Mouse (Mus musculus) adrenal gland, postnatal 4 days (tissue): Measurements from ENCODE around the gene Rmi2. TPM values are rescaled to one million over a fixed set of nuclear protein-coding genes. Genes with fewer than 3 reads are reported as not detected.
A peak's percentile ranks its signal among the peaks of the same experiment; 100 is the strongest.

ENCODE experiments used
- DNase-seq, 2 experiments: peaks; one replicate each; pipeline ENCODE4 v3.0.0; 2021 to 2022; ENCODE audit warnings: low spot score in 2 of 2, mixed read lengths in 2 of 2
- total RNA-seq, 2 experiments: library from RNA; stranded (reverse); gene quantifications; 2 replicates each; pipeline ENCODE4 v1.2.3; 2021

Rmi2 gene
- total RNA-seq, 2 experiments from 2014 or later, result 2.1 to 3.4 TPM

DNA sequence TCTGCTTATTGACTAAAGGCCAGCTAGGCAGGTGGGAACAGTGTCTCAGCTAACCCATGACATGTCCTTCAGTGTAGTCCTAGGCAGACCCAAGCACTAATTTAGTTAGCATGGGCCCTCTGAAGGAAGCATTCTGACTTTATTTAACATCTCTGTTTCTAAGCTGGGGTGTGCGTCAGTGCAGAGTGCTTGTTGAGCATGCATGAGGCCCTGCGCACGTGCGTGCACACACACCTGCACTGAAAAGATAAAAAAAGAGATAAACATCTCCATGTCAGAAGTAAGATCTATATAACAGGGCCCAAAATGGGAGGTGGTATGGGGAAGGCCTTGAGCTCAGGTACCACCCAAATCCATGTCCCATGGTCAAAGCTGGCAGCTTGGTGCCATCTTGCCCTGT is 80.2 kb downstream of the Rmi2 start:
- no peak for DNase-seq

DNA sequence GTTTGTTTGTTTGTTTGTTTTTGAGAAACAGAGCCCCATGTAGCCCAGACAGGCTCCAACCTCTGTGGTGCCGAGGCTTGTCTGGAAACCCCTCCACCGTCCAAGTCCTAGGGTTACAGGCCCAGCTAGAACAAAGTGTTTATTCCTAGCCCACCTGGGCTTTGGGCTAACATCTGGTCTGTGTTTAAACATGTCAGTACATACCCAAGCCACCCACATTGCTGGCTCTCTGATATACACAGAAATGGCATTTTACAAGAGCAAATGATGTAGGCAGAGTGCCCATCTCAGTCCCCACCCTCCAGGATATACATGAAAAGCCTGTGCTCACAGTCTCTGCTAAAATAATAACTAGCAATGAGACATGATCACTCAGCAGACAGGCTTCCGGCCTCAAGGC is 81.4 kb downstream of the Rmi2 start:
- DNase-seq, result no peak

GRCm38 (mm10) chr16:10919856-10920255 is 85.0 kb downstream of the Rmi2 start:
- no peak for DNase-seq

DNA sequence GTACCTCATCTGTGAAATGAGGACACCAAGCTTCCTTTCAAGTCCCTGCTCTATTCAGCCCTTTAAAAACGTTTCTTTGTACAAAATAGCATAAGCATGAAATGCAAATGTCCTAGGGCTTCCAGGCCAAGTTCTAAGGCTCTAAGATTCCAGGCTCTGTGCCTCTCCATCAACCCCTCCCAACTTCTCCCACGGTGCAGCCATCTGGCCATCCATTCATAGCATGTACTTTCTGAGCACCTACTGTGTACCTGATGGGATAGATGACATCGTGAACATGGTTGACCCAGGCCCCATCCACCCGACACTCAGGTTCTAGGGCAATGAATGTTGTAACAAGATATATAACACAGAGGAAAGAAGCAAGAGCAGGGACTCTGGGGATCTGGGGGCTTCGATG is 88.7 kb downstream of the Rmi2 start:
- DNase-seq, result no peak

GRCm38 (mm10) chr16:10925591-10926180 is 90.8 kb downstream of the Rmi2 start:
- peak; percentile 19 to 30 for DNase-seq

DNA sequence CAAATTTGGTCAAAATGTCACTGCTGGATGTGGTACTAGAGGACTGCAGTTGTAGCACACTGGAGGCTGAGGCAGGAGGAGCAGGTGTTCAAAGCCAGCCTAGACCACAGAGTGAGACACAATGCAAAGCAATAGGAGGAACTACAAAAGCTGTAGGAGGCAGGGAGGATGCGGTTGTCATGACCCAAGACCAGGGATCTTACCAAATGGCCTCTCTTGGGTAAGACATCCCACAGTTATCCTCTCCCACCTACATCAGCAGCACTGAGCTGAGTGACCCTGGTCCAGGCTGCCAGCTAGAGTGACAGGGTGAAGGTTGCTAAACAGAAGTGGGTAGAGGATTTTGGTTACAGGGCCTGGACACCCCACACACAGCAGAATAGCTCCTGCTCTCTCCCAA is 92.2 kb downstream of the Rmi2 start:
- DNase-seq, result no peak

DNA sequence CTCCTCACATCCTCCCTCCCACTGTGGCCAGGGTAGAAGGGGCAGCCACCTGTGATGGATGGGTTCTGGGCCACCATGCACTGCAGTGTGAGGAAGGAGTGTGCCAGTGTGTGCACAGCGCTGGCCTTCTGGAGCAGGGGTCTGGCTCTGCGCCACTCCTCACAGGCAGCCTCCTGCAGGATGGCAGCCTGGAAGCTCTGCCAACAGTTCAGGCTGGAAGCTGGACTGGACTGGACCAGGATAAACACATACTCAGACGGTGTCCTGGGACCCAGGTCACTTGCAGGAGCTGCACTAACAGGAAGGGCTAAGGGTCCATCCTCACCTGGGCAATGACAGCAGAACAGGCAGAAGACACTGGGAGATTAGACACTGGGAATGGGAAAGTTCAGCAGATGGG is 98.5 kb downstream of the Rmi2 start:
- no peak for DNase-seq

- DNase-seq, result no peak
Measured at GRCm38 (mm10) chr16:10934047-10934446, 99.2 kb downstream of the Rmi2 start.

DNA sequence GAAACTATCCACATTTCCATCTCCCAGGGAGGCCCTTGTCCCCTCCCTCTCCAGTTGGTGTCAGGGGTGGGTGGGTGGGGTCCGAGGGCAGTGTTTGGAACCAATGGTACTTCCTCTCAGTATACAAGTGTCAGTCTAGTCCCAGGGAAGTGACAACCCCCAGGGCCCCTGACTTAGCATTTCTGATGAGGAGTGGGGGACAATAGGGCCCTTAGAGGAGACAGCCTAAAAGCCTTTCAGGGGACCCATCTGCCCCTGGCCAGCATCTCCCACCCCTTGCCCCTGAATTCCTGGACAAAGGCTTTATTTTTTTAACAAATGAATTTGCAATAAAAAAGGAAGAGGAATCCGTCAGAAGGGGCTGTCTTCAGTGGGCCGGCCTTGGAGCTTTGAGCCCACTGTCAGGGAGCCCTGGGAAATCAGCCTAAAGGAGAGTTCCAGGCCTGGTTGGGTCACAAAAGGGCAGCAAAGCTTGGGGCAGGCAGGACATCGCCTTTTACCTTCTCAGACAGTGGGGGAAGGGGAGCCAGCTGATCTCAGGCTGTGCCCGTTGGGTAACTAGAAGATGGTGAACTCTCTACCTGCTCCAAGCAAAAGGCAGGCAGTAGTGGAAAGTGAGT is 102.0 kb downstream of the Rmi2 start:
- no peak for DNase-seq

DNA sequence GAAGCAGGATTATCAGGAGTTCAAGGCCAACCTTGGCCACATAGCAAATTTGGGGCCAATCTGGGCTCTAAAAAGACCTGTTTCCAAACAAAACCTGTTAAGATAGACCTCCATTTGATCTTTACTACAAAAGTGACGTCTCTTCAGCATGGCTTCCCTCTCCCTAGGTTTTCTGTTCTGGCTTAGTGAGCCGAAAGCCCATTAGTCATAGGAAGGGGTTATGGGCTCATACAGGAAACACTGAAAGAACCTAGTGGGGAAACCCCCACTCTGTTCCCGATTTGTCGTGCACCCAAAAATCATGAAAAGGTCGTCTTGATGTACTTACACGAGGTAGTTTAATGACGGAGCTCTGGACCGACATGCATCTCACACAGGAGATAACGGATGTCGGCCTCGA is 102.6 kb downstream of the Rmi2 start:
- no peak for DNase-seq

- no peak for DNase-seq
Measured at GRCm38 (mm10) chr16:10939932-10940331, 105.1 kb downstream of the Rmi2 start.

- DNase-seq, result no peak
Measured at GRCm38 (mm10) chr16:10940661-10941060, 105.8 kb downstream of the Rmi2 start.

Other genes starting within 250 kb of the Rmi2 start
- gene Socs1, start 49.5 kb upstream of the Rmi2 start, total RNA-seq, result 1 to 10 TPM; 6.4 to 7.0 TPM
- gene Tnp2, start 46.4 kb upstream of the Rmi2 start, total RNA-seq, result not detected
- not detected for gene Prm3, start 44.1 kb upstream of the Rmi2 start, total RNA-seq
- gene Prm2, start 38.9 kb upstream of the Rmi2 start, total RNA-seq, result not detected
- gene Prm1, start 29.2 kb upstream of the Rmi2 start, total RNA-seq, result not detected
- gene Gm11172, start 22.1 kb upstream of the Rmi2 start, total RNA-seq, result not detected
- 10 to 100 TPM; 30.7 to 31.1 TPM for gene Snn, start 225.9 kb downstream of the Rmi2 start, total RNA-seq
- gene Litaf, start 231.1 kb downstream of the Rmi2 start, total RNA-seq, result 10 to 100 TPM; 62.0 to 67.0 TPM